In genomic region chr2:31823933-31824730, GRCm38 (mm10) we compare ENCODE assay signal across 9 mouse cellular contexts. TPM values are rescaled to one million over a fixed set of nuclear protein-coding genes. Genes with fewer than 3 reads are reported as not detected.
DNase-seq lines count a peak whose midpoint lies in the region; ATAC-seq and TF ChIP-seq lines count a peak whose summit lies in the region.
"Had no signal": no experiment of that assay in that cellular context is flagged by ENCODE, and none has a peak within 500 bp of the region (broad histone marks: within the 10 kb centered on the region; RNA-seq: fewer than 3 reads in every experiment).

No protein-coding gene starts in this region.

- DNase-seq in cerebellum, adult 9-11 months = peak; percentile 50
- no peak for DNase-seq in cerebellum, adult 9-10 months
- peak; percentile 47 for DNase-seq in right cerebral cortex, postnatal 4 days
- DNase-seq in right cerebral cortex, postnatal 14 days = no peak
- no peak for DNase-seq in midbrain, postnatal 0 days (ENCODE audit: low spot score)
- DNase-seq in urinary bladder, postnatal 14 days (ENCODE audit: low spot score) = no peak
- no peak for DNase-seq in gastrocnemius, postnatal 25 days

- no peaks in the 10 kb centered on the region for H3K9me3 ChIP-seq in forebrain, embryonic 12.5 days
- H3K9me3 ChIP-seq in midbrain, postnatal 0 days (ENCODE audit: low read length) = no peaks in the 10 kb centered on the region

- H3K4me3 ChIP-seq in forebrain, embryonic 12.5 days (replicated peaks) = no peak overlapping the region
- H3K4me3 ChIP-seq in midbrain, postnatal 0 days (ENCODE audit: low read depth, low read length) = no peak overlapping the region

- H3K9ac ChIP-seq in forebrain, embryonic 12.5 days = no peak overlapping the region
- no peak overlapping the region for H3K9ac ChIP-seq in midbrain, postnatal 0 days (replicated peaks; ENCODE audit: low read length, poor library complexity, severe bottlenecking)

- no peaks in the 10 kb centered on the region for H3K36me3 ChIP-seq in forebrain, embryonic 12.5 days (replicated peaks)
- H3K36me3 ChIP-seq in midbrain, postnatal 0 days (ENCODE audit: insufficient read depth, low read length) = no peaks in the 10 kb centered on the region

- peaks cover 52% of the 10 kb centered on the region for H3K4me1 ChIP-seq in forebrain, embryonic 12.5 days
- peaks cover 4% of the 10 kb centered on the region; the same call in 1 of the 2 replicates for H3K4me1 ChIP-seq in midbrain, postnatal 0 days (ENCODE audit: insufficient read depth, low read length)

- TF ChIP-seq CTCF in midbrain, postnatal 0 days (IDR thresholded peaks at IDR 0.05) = peak; percentile 61

- 78% methylated on average over 11 of the region's 15 CpGs for WGBS in forebrain, embryonic 12.5 days
- 79% methylated on average over 10 of the region's 15 CpGs for WGBS in midbrain, postnatal 0 days

- H3K27ac ChIP-seq in forebrain, embryonic 12.5 days = peak overlapping the region; percentile 25; the same call in 1 of the 2 replicates
- H3K27ac ChIP-seq in midbrain, postnatal 0 days (ENCODE audit: low read depth, low read length) = no peak overlapping the region

- no peak for ATAC-seq in forebrain, embryonic 12.5 days (ENCODE audit: low FRiP score)
- ATAC-seq in midbrain, postnatal 0 days (ENCODE audit: low FRiP score) = no peak
- ATAC-seq: Patski had no signal

- peaks cover 44% of the 10 kb centered on the region for H3K27me3 ChIP-seq in forebrain, embryonic 12.5 days
- H3K27me3 ChIP-seq in midbrain, postnatal 0 days (ENCODE audit: insufficient read depth, low read length) = no peaks in the 10 kb centered on the region

- no peak overlapping the region for H3K4me2 ChIP-seq in forebrain, embryonic 12.5 days
- H3K4me2 ChIP-seq in midbrain, postnatal 0 days (ENCODE audit: low read depth, low read length, poor library complexity, severe bottlenecking) = no peak overlapping the region

RNA-seq across cellular contexts. Expression of gene Qrfp, which starts 13.8 kb away (rescaled TPM):
- polyA plus RNA-seq in forebrain, embryonic 12.5 days (2016; fragmentation: Nextera tagmentation; extraction: Ambion mirVana) = 0.06 TPM in 1 of 2 replicates, not detected in the other
- 0.19 TPM in 1 of 2 replicates, not detected in the other for total RNA-seq in midbrain, postnatal 0 days (2014; rRNA removed)
- polyA plus RNA-seq in midbrain, postnatal 0 days (2015; fragmentation: Nextera tagmentation; extraction: Ambion mirVana) = 0.07 and 0.20 TPM in 2 replicates
- not detected for total RNA-seq in gastrocnemius, postnatal 25 days (2021)
- polyA plus RNA-seq: Patski had no signal

RNA-seq across cellular contexts. Expression of gene Fibcd1, which starts 21.7 kb away (rescaled TPM):
- polyA plus RNA-seq in forebrain, embryonic 12.5 days (2016; fragmentation: Nextera tagmentation; extraction: Ambion mirVana) = 1.1 and 1.2 TPM in 2 replicates
- 46.1 and 48.5 TPM in 2 replicates for total RNA-seq in midbrain, postnatal 0 days (2014; rRNA removed)
- 19.4 and 21.0 TPM in 2 replicates for polyA plus RNA-seq in midbrain, postnatal 0 days (2015; fragmentation: Nextera tagmentation; extraction: Ambion mirVana)
- not detected for total RNA-seq in gastrocnemius, postnatal 25 days (2021)

Comparison
In these comparisons a context has a peak if more than half of its experiments do, and no peak if none do; other contexts are left out.
1. DNase-seq: peak in cerebellum, adult 9-11 months (single experiment) and right cerebral cortex, postnatal 4 days (single experiment); none in cerebellum, adult 9-10 months (single experiment), right cerebral cortex, postnatal 14 days (single experiment), midbrain, postnatal 0 days (single experiment), urinary bladder, postnatal 14 days (single experiment) and gastrocnemius, postnatal 25 days (single experiment).
2. RNA of gene Fibcd1, which starts 21.7 kb away (total RNA-seq): 46.1 to 48.5 TPM in midbrain, postnatal 0 days; not detected in gastrocnemius, postnatal 25 days; every median in the first group is over 10 times any median in the second.